Mouse (Mus musculus): ENCODE data around the gene Plek. TPM values are rescaled to one million over a fixed set of nuclear protein-coding genes. Genes with fewer than 3 reads are reported as not detected.

The Plek gene
- polyA plus RNA-seq, 1 experiment from 2014 or later = 7.8 TPM

- Histone ChIP-seq H3K27me3 (ENCODE audit: control insufficient read depth, insufficient read depth, low read length) (no peaks in the 10 kb centered on the region), H3K9me3 (ENCODE audit: control insufficient read depth, low read length) (no peaks in the 10 kb centered on the region), H3K27ac (ENCODE audit: low read depth, low read length) (no peak overlapping the region), H3K4me2 (replicated peaks; ENCODE audit: low read depth, low read length) (no peak overlapping the region), H3K36me3 (ENCODE audit: control insufficient read depth, insufficient read depth, low read length) (no peaks in the 10 kb centered on the region), H3K4me3 (ENCODE audit: low read depth, low read length) (no peak overlapping the region), H3K9ac (ENCODE audit: low read depth, low read length) (no peak overlapping the region), H3K4me1 (replicated peaks; ENCODE audit: control insufficient read depth, insufficient read depth, low read length) (no peaks in the 10 kb centered on the region)
- 92% methylated on average over 4 of the region's 4 CpGs for WGBS
- no peak for ATAC-seq (ENCODE audit: low FRiP score)
- DNase-seq (ENCODE audit: low spot score) = no peak
Measured at GRCm38 (mm10) chr11:17004899-17005846, 47.0 kb downstream of the Plek start.

- DNase-seq (ENCODE audit: low spot score) (no peak), ATAC-seq (ENCODE audit: low FRiP score) (no peak)
- no peak overlapping the region for H3K27ac ChIP-seq (ENCODE audit: low read depth, low read length)
- H3K9me3 ChIP-seq (ENCODE audit: control insufficient read depth, low read length) = no peaks in the 10 kb centered on the region
- 87% methylated on average over 3 of the region's 3 CpGs for WGBS
- no peaks in the 10 kb centered on the region for H3K27me3 ChIP-seq (ENCODE audit: control insufficient read depth, insufficient read depth, low read length)
- no peak overlapping the region for H3K4me2 ChIP-seq (replicated peaks; ENCODE audit: low read depth, low read length)
- no peaks in the 10 kb centered on the region for H3K36me3 ChIP-seq (ENCODE audit: control insufficient read depth, insufficient read depth, low read length)
- no peak overlapping the region for H3K4me3 ChIP-seq (ENCODE audit: low read depth, low read length)
- H3K4me1 ChIP-seq (replicated peaks; ENCODE audit: control insufficient read depth, insufficient read depth, low read length) = no peaks in the 10 kb centered on the region
- H3K9ac ChIP-seq (ENCODE audit: low read depth, low read length) = no peak overlapping the region
Measured at GRCm38 (mm10) chr11:17003757-17004156, 48.4 kb downstream of the Plek start.

- H3K4me2 ChIP-seq (replicated peaks; ENCODE audit: low read depth, low read length) = no peak overlapping the region
- H3K4me1 ChIP-seq (replicated peaks; ENCODE audit: control insufficient read depth, insufficient read depth, low read length) = no peaks in the 10 kb centered on the region
- DNase-seq (ENCODE audit: low spot score) (no peak), ATAC-seq (ENCODE audit: low FRiP score) (no peak)
- H3K4me3 ChIP-seq (ENCODE audit: low read depth, low read length) = no peak overlapping the region
- no peaks in the 10 kb centered on the region for H3K36me3 ChIP-seq (ENCODE audit: control insufficient read depth, insufficient read depth, low read length)
- no peak overlapping the region for H3K9ac ChIP-seq (ENCODE audit: low read depth, low read length)
- WGBS = 84% methylated on average over 7 of the region's 7 CpGs
- no peak overlapping the region for H3K27ac ChIP-seq (ENCODE audit: low read depth, low read length)
- no peaks in the 10 kb centered on the region for H3K9me3 ChIP-seq (ENCODE audit: control insufficient read depth, low read length)
- no peaks in the 10 kb centered on the region for H3K27me3 ChIP-seq (ENCODE audit: control insufficient read depth, insufficient read depth, low read length)
Measured at GRCm38 (mm10) chr11:17002739-17003373, 49.3 kb downstream of the Plek start.

GRCm38 (mm10) chr11:17000353-17001334 lies 51.5 kb downstream of the Plek start:
- WGBS = 84% methylated on average over 9 of the region's 9 CpGs
- no peaks in the 10 kb centered on the region for H3K4me1 ChIP-seq (replicated peaks; ENCODE audit: control insufficient read depth, insufficient read depth, low read length)
- DNase-seq (ENCODE audit: low spot score) (no peak), ATAC-seq (ENCODE audit: low FRiP score) (no peak)
- no peaks in the 10 kb centered on the region for H3K36me3 ChIP-seq (ENCODE audit: control insufficient read depth, insufficient read depth, low read length)
- H3K4me2 ChIP-seq (replicated peaks; ENCODE audit: low read depth, low read length) = no peak overlapping the region
- H3K9me3 ChIP-seq (ENCODE audit: control insufficient read depth, low read length) = no peaks in the 10 kb centered on the region
- no peak overlapping the region for H3K4me3 ChIP-seq (ENCODE audit: low read depth, low read length)
- H3K9ac ChIP-seq (ENCODE audit: low read depth, low read length) = no peak overlapping the region
- H3K27me3 ChIP-seq (ENCODE audit: control insufficient read depth, insufficient read depth, low read length) = no peaks in the 10 kb centered on the region
- H3K27ac ChIP-seq (ENCODE audit: low read depth, low read length) = no peak overlapping the region

- no peak for DNase-seq (ENCODE audit: low spot score)
- no peaks in the 10 kb centered on the region for H3K4me1 ChIP-seq (replicated peaks; ENCODE audit: control insufficient read depth, insufficient read depth, low read length)
- H3K4me3 ChIP-seq (ENCODE audit: low read depth, low read length) = no peak overlapping the region
- ATAC-seq (ENCODE audit: low FRiP score) = no peak
- H3K9me3 ChIP-seq (ENCODE audit: control insufficient read depth, low read length) = no peaks in the 10 kb centered on the region
- no peaks in the 10 kb centered on the region for H3K27me3 ChIP-seq (ENCODE audit: control insufficient read depth, insufficient read depth, low read length)
- H3K36me3 ChIP-seq (ENCODE audit: control insufficient read depth, insufficient read depth, low read length) = no peaks in the 10 kb centered on the region
- H3K4me2 ChIP-seq (replicated peaks; ENCODE audit: low read depth, low read length) = no peak overlapping the region
- H3K9ac ChIP-seq (ENCODE audit: low read depth, low read length) = no peak overlapping the region
- H3K27ac ChIP-seq (ENCODE audit: low read depth, low read length) = no peak overlapping the region
Measured at GRCm38 (mm10) chr11:16999933-17000332, 52.2 kb downstream of the Plek start.

- Histone ChIP-seq H3K4me2 (replicated peaks; ENCODE audit: low read depth, low read length) (no peak overlapping the region), H3K9ac (ENCODE audit: low read depth, low read length) (no peak overlapping the region), H3K4me3 (ENCODE audit: low read depth, low read length) (no peak overlapping the region), H3K27me3 (ENCODE audit: control insufficient read depth, insufficient read depth, low read length) (no peaks in the 10 kb centered on the region), H3K9me3 (ENCODE audit: control insufficient read depth, low read length) (no peaks in the 10 kb centered on the region), H3K27ac (ENCODE audit: low read depth, low read length) (no peak overlapping the region), H3K4me1 (replicated peaks; ENCODE audit: control insufficient read depth, insufficient read depth, low read length) (no peaks in the 10 kb centered on the region), H3K36me3 (ENCODE audit: control insufficient read depth, insufficient read depth, low read length) (no peaks in the 10 kb centered on the region)
- WGBS = 96% methylated on average over 4 of the region's 4 CpGs
- ATAC-seq (ENCODE audit: low FRiP score) = no peak
- DNase-seq (ENCODE audit: low spot score) = no peak
Measured at GRCm38 (mm10) chr11:16999387-16999786, 52.8 kb downstream of the Plek start.

GRCm38 (mm10) chr11:16997465-16997864 lies 54.7 kb downstream of the Plek start:
- H3K27me3 ChIP-seq (ENCODE audit: control insufficient read depth, insufficient read depth, low read length) = no peaks in the 10 kb centered on the region
- no peak overlapping the region for H3K4me3 ChIP-seq (ENCODE audit: low read depth, low read length)
- H3K4me1 ChIP-seq (replicated peaks; ENCODE audit: control insufficient read depth, insufficient read depth, low read length) = no peaks in the 10 kb centered on the region
- no peak overlapping the region for H3K4me2 ChIP-seq (replicated peaks; ENCODE audit: low read depth, low read length)
- no peak overlapping the region for H3K9ac ChIP-seq (ENCODE audit: low read depth, low read length)
- ATAC-seq (ENCODE audit: low FRiP score) (no peak), DNase-seq (ENCODE audit: low spot score) (no peak)
- H3K9me3 ChIP-seq (ENCODE audit: control insufficient read depth, low read length) = no peaks in the 10 kb centered on the region
- no peaks in the 10 kb centered on the region for H3K36me3 ChIP-seq (ENCODE audit: control insufficient read depth, insufficient read depth, low read length)
- no peak overlapping the region for H3K27ac ChIP-seq (ENCODE audit: low read depth, low read length)

GRCm38 (mm10) chr11:16996818-16997217 lies 55.4 kb downstream of the Plek start:
- Histone ChIP-seq H3K27me3 (ENCODE audit: control insufficient read depth, insufficient read depth, low read length) (no peaks in the 10 kb centered on the region), H3K9ac (ENCODE audit: low read depth, low read length) (no peak overlapping the region), H3K4me1 (replicated peaks; ENCODE audit: control insufficient read depth, insufficient read depth, low read length) (no peaks in the 10 kb centered on the region), H3K27ac (ENCODE audit: low read depth, low read length) (no peak overlapping the region), H3K4me3 (ENCODE audit: low read depth, low read length) (no peak overlapping the region), H3K9me3 (ENCODE audit: control insufficient read depth, low read length) (no peaks in the 10 kb centered on the region), H3K4me2 (replicated peaks; ENCODE audit: low read depth, low read length) (no peak overlapping the region), H3K36me3 (ENCODE audit: control insufficient read depth, insufficient read depth, low read length) (no peaks in the 10 kb centered on the region)
- ATAC-seq (ENCODE audit: low FRiP score) (no peak), DNase-seq (ENCODE audit: low spot score) (no peak)
